Mouse (Mus musculus) monocyte, adult 59 days (primary cell): ENCODE data around the gene Cylc1. TPM values are rescaled to one million over a fixed set of nuclear protein-coding genes. Genes with fewer than 3 reads are reported as not detected.

Source experiments
- total RNA-seq, 2 experiments: library from RNA; stranded (reverse); gene quantifications; one replicate each; pipeline ENCODE4 v1.2.4; 2023

Gene Cylc1
- total RNA-seq, result not detected

GRCm38 (mm10) chrX:111110118-111110517 is at the start of gene Cylc1:
TSS of gene Cylc1 (plus strand) at chrX:111110418.

GRCm38 (mm10) chrX:111168040-111168439 is 57.8 kb downstream of the Cylc1 start, which contains the start of gene Gm10112:
TSS of gene Gm10112 (plus strand) at chrX:111168340.

Other genes starting within 250 kb of the Cylc1 start
- not detected for gene Gm10112, start 57.9 kb downstream of the Cylc1 start, total RNA-seq